Mouse (Mus musculus): Measurements from ENCODE around the gene D230025D16Rik. TPM values are rescaled to one million over a fixed set of nuclear protein-coding genes. Genes with fewer than 3 reads are reported as not detected.

D230025D16Rik gene
- polyA plus RNA-seq, 1 experiment from 2014 or later, result 24.9 TPM

GRCm38 (mm10) chr8:105261326-105261980 lies 36.5 kb downstream of the D230025D16Rik start:
- Histone ChIP-seq H3K36me3 (no peaks in the 10 kb centered on the region), H3K4me1 (peaks cover 33% of the 10 kb centered on the region), H3K27ac (replicated peaks) (no peak overlapping the region), H3K27me3 (peaks cover 57% of the 10 kb centered on the region), H3K4me2 (replicated peaks) (no peak overlapping the region), H3K9me3 (replicated peaks) (no peaks in the 10 kb centered on the region), H3K4me3 (replicated peaks) (no peak overlapping the region), H3K9ac (no peak overlapping the region)
- ATAC-seq (ENCODE audit: insufficient number of reproducible peaks, low FRiP score, low TSS enrichment, low read depth), result no peak
- WGBS, result 86% methylated on average over 12 of the region's 12 CpGs

- no peak for ATAC-seq (ENCODE audit: insufficient number of reproducible peaks, low FRiP score, low TSS enrichment, low read depth)
- Histone ChIP-seq H3K4me3 (replicated peaks) (peak overlapping the region; percentile 73), H3K36me3 (no peaks in the 10 kb centered on the region), H3K27me3 (peaks cover 69% of the 10 kb centered on the region), H3K27ac (replicated peaks) (no peak overlapping the region), H3K4me1 (peaks cover 38% of the 10 kb centered on the region), H3K9ac (no peak overlapping the region), H3K9me3 (replicated peaks) (no peaks in the 10 kb centered on the region), H3K4me2 (replicated peaks) (peak overlapping the region; percentile 90)
- WGBS, result 40% methylated on average over 16 of the region's 16 CpGs
Measured at GRCm38 (mm10) chr8:105263244-105263912, 38.4 kb downstream of the D230025D16Rik start.

DNA sequence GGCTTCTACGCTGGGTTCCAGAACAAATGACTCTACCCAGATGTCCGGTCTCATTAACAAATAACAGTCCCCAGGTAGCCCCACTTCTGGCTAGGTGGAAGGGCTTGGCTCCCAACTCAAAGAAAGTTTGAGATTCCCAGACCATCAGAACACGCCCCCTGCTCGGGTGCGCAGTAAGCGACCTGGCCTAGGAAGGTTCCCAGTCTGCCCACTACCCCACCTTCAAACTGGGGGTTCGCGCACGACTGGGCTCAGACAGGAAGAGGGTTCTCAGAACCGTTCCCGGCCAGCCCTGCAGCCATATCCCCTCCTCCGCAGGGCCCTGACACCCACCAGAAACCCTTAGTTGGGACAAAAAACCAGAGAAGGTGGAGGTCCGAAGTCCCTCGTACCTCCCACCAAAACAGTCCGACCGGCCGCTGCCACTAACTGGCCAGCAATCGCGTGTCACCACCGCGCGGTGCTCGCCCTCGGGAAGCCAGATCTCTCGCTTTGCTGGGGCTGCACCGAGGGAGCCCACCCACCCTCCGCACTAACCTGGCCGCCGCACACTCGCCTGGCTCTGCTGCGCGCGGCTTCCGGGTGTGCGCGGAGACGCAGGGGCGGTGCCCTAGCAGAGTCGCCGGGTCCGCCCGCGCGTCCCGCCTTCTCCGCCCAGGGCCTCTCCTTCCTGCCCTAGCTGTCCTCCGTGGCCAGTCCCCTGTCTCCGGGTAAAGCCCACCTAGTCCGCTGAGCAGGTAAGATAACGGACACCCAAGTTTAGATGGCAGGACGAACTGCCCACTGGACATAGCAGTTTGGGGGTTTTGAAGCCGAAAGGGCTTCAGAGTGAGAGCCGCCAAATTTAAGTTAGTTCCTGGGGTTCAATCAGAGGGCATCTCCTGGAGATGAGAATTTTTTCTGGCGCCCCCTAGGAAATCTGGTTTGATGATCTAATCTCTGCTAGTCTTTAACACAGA lies 39.4 kb downstream of the D230025D16Rik start, which contains the start of the genes Tradd and Fbxl8:
TSS of gene Tradd (minus strand) at position 586 of the 959 bp plus-strand sequence.
TSS of gene Fbxl8 (plus strand) at position 625 of the 959 bp plus-strand sequence.
- Histone ChIP-seq H3K9me3 (replicated peaks) (no peaks in the 10 kb centered on the region), H3K4me2 (replicated peaks) (peak within 1 kb of the TSS; percentile 90), H3K27me3 (peaks cover 69% of the 10 kb centered on the region), H3K27ac (replicated peaks) (no peak within 1 kb of the TSS), H3K36me3 (no peaks in the 10 kb centered on the region), H3K4me3 (replicated peaks) (peak within 1 kb of the TSS; percentile 73), H3K4me1 (peaks cover 38% of the 10 kb centered on the region), H3K9ac (peak within 1 kb of the TSS; percentile 54)
- WGBS, result 1% methylated on average over 54 of the region's 54 CpGs
- peak; percentile 55; the same call in 1 of the 2 replicates for ATAC-seq (ENCODE audit: insufficient number of reproducible peaks, low FRiP score, low TSS enrichment, low read depth)

DNA sequence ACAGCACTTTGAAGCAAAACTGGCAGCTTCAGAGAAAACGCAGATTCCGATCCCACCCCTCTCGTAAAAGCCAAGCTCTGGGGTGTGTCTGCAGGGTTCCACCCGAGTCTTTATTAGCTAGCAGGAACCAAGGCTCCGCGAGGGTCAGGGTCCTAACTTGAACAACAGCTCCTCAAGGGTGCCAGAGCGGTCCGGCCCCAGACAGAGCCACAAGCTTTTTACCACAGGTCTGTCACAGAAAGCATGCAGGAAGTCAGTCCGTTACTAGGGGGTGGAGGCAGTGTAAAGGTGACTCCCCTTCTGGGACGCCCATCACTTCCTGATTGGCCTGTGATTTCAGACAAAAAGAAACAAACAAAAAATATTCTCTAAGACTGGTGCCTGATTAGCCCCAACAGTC lies 40.2 kb downstream of the D230025D16Rik start:
- Histone ChIP-seq H3K27me3 (peaks cover 70% of the 10 kb centered on the region), H3K27ac (replicated peaks) (no peak overlapping the region), H3K4me1 (peaks cover 38% of the 10 kb centered on the region), H3K9me3 (replicated peaks) (no peaks in the 10 kb centered on the region), H3K9ac (no peak overlapping the region), H3K4me3 (replicated peaks) (peak overlapping the region; percentile 73), H3K36me3 (no peaks in the 10 kb centered on the region), H3K4me2 (replicated peaks) (peak overlapping the region; percentile 90)
- 13% methylated on average over 10 of the region's 10 CpGs for WGBS
- ATAC-seq (ENCODE audit: insufficient number of reproducible peaks, low FRiP score, low TSS enrichment, low read depth), result no peak

GRCm38 (mm10) chr8:105266775-105267174 lies 41.8 kb downstream of the D230025D16Rik start:
- Histone ChIP-seq H3K9me3 (replicated peaks) (no peaks in the 10 kb centered on the region), H3K27ac (replicated peaks) (no peak overlapping the region), H3K27me3 (peaks cover 72% of the 10 kb centered on the region), H3K4me1 (peaks cover 45% of the 10 kb centered on the region), H3K4me2 (replicated peaks) (no peak overlapping the region), H3K9ac (no peak overlapping the region), H3K4me3 (replicated peaks) (no peak overlapping the region), H3K36me3 (no peaks in the 10 kb centered on the region)
- no peak for ATAC-seq (ENCODE audit: insufficient number of reproducible peaks, low FRiP score, low TSS enrichment, low read depth)
- WGBS, result 30% methylated on average over 13 of the region's 13 CpGs

GRCm38 (mm10) chr8:105268342-105269074 lies 43.6 kb downstream of the D230025D16Rik start:
- no peak overlapping the region; the same call in 1 of the 2 replicates for H3K9ac ChIP-seq
- H3K4me1 ChIP-seq, result peaks cover 45% of the 10 kb centered on the region
- ATAC-seq (ENCODE audit: insufficient number of reproducible peaks, low FRiP score, low TSS enrichment, low read depth), result peak; percentile 41
- no peaks in the 10 kb centered on the region for H3K36me3 ChIP-seq
- WGBS, result 2% methylated on average over 65 of the region's 65 CpGs
- peak overlapping the region; percentile 47 for H3K4me3 ChIP-seq (replicated peaks)
- H3K27ac ChIP-seq (replicated peaks), result no peak overlapping the region
- peak overlapping the region; percentile 90 for H3K4me2 ChIP-seq (replicated peaks)
- H3K27me3 ChIP-seq, result peaks cover 82% of the 10 kb centered on the region
- H3K9me3 ChIP-seq (replicated peaks), result no peaks in the 10 kb centered on the region

DNA sequence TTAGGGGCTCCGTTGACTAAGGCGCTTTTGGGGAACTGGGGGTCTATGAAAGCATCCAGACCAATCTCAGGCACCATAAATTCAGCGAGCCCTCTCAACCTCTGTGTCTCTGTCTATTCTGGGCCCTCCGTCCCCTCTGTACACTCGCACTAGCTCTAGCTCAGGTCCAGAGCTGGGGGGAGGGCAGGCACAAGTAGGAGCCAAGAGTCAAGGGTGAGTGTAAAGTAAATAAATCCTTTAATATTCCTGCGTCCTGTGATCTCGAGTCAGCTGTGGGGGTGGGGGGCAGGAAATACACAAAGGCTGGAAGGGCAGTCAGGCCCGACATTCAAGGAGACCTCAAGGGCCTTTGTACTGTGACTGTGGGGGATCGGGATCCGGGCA lies 44.1 kb downstream of the D230025D16Rik start:
- 4% methylated on average over 10 of the region's 10 CpGs for WGBS

GRCm38 (mm10) chr8:105269461-105269947 lies 44.6 kb downstream of the D230025D16Rik start, which contains the start of gene Hsf4:
TSS of gene Hsf4 (plus strand) at chr8:105269801.
- H3K9ac ChIP-seq, result no peak within 1 kb of the TSS; the same call in 1 of the 2 replicates
- under 1% methylated on average over 42 of the region's 42 CpGs for WGBS
- peak; percentile 8; the same call in 1 of the 2 replicates for ATAC-seq (ENCODE audit: insufficient number of reproducible peaks, low FRiP score, low TSS enrichment, low read depth)

More for the DNA sequence above, 44.1 kb downstream of the D230025D16Rik start:
- no peak for ATAC-seq (ENCODE audit: insufficient number of reproducible peaks, low FRiP score, low TSS enrichment, low read depth)
- Histone ChIP-seq H3K27me3 (peaks cover 82% of the 10 kb centered on the region), H3K27ac (replicated peaks) (no peak overlapping the region), H3K9me3 (replicated peaks) (no peaks in the 10 kb centered on the region), H3K4me3 (replicated peaks) (peak overlapping the region; percentile 47), H3K36me3 (no peaks in the 10 kb centered on the region), H3K4me2 (replicated peaks) (peak overlapping the region; percentile 90), H3K4me1 (peaks cover 41% of the 10 kb centered on the region), H3K9ac (no peak overlapping the region; the same call in 1 of the 2 replicates)

GRCm38 (mm10) chr8:105270101-105270915 lies 45.4 kb downstream of the D230025D16Rik start:
- no peaks in the 10 kb centered on the region for H3K9me3 ChIP-seq (replicated peaks)
- ATAC-seq (ENCODE audit: insufficient number of reproducible peaks, low FRiP score, low TSS enrichment, low read depth), result no peak
- peak overlapping the region; percentile 90 for H3K4me2 ChIP-seq (replicated peaks)
- peaks cover 94% of the 10 kb centered on the region for H3K27me3 ChIP-seq
- 6% methylated on average over 39 of the region's 39 CpGs for WGBS
- H3K4me1 ChIP-seq, result peaks cover 34% of the 10 kb centered on the region
- H3K4me3 ChIP-seq (replicated peaks), result peak overlapping the region; percentile 47
- H3K36me3 ChIP-seq, result no peaks in the 10 kb centered on the region
- no peak overlapping the region for H3K27ac ChIP-seq (replicated peaks)
- no peak overlapping the region for H3K9ac ChIP-seq

More at GRCm38 (mm10) chr8:105269461-105269947, 44.6 kb downstream of the D230025D16Rik start, which contains the start of gene Hsf4:
- Histone ChIP-seq H3K27ac (replicated peaks) (no peak within 1 kb of the TSS), H3K9me3 (replicated peaks) (no peaks in the 10 kb centered on the region), H3K27me3 (peaks cover 86% of the 10 kb centered on the region), H3K4me1 (peaks cover 39% of the 10 kb centered on the region), H3K36me3 (no peaks in the 10 kb centered on the region), H3K4me3 (replicated peaks) (peak within 1 kb of the TSS; percentile 47), H3K4me2 (replicated peaks) (peak within 1 kb of the TSS; percentile 90)
